12 mouse cellular contexts compared by ENCODE assay signal in the genomic region with DNA sequence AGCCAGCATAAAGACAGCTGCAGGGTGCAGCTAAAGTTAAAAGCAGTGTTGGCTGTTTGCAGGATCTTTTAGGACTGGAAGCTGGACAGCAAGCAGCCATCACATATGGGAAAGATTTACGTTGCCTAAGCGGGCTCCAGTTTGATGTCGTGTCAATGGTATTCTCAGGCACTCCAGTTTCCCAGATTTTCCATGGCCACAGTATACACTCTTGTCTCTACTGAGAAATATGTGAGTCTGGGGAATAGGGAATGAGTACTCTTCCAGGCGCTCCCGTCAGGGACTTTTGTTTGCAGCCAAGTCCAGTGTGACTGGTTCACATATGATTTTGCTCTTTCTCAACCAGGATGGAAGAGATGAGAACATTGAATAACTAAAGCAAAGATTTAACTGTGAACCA.
A peak's percentile ranks its signal among the peaks of the same experiment; 100 is the strongest.
DNase-seq lines count a peak whose midpoint lies in the region; ATAC-seq lines count a peak whose summit lies in the region.
"Had no signal": no experiment of that assay in that cellular context is flagged by ENCODE, and none has a peak within 500 bp of the region (broad histone marks: within the 10 kb centered on the region; RNA-seq: fewer than 3 reads in every experiment).

No protein-coding gene starts in this region.

- no peak overlapping the region for H3K9ac ChIP-seq in kidney, embryonic 15.5 days
- no peak overlapping the region for H3K9ac ChIP-seq in intestine, embryonic 16.5 days (ENCODE audit: low read depth, low read length)
- H3K9ac ChIP-seq: liver, embryonic 13.5 days had no signal

- H3K27ac ChIP-seq in kidney, embryonic 15.5 days, result peak overlapping the region; percentile 74
- peak overlapping the region; percentile 50; the same call in 1 of the 2 replicates for H3K27ac ChIP-seq in intestine, embryonic 16.5 days (ENCODE audit: low read length)
- H3K27ac ChIP-seq: hindbrain, postnatal 0 days; liver, embryonic 13.5 days; midbrain, embryonic 10.5 days had no signal

- no peaks in the 10 kb centered on the region for H3K36me3 ChIP-seq in kidney, embryonic 15.5 days
- no peaks in the 10 kb centered on the region for H3K36me3 ChIP-seq in intestine, embryonic 16.5 days (ENCODE audit: control insufficient read depth, insufficient read depth, low read length)
- H3K36me3 ChIP-seq: liver, embryonic 13.5 days; midbrain, embryonic 10.5 days had no signal

- H3K4me2 ChIP-seq in kidney, embryonic 15.5 days, result no peak overlapping the region
- no peak overlapping the region for H3K4me2 ChIP-seq in intestine, embryonic 16.5 days (ENCODE audit: low read depth, low read length)
- H3K4me2 ChIP-seq: liver, embryonic 13.5 days had no signal

- DNase-seq in kidney, postnatal 25 days, result no peak
- peak; percentile 83 for DNase-seq in NIH3T3 (ENCODE audit: low read depth)
- peak; percentile 29 for DNase-seq in embryo, embryonic 11.5 days (ENCODE audit: low read depth, low spot score)
- DNase-seq in cerebellum, postnatal 36 days, result no peak
- DNase-seq in layer of hippocampus, postnatal 36 days, result no peak
- DNase-seq: cerebellum, adult 18-20 months; liver, embryonic 13.5 days; right cerebral cortex, adult 18-20 months had no signal

- H3K4me3 ChIP-seq in kidney, embryonic 15.5 days (replicated peaks), result no peak overlapping the region
- H3K4me3 ChIP-seq in intestine, embryonic 16.5 days (ENCODE audit: low read length), result no peak overlapping the region
- H3K4me3 ChIP-seq: liver, embryonic 13.5 days; midbrain, embryonic 10.5 days had no signal

- H3K9me3 ChIP-seq in kidney, embryonic 15.5 days (replicated peaks), result no peaks in the 10 kb centered on the region
- H3K9me3 ChIP-seq in intestine, embryonic 16.5 days (ENCODE audit: control insufficient read depth, low read length), result no peaks in the 10 kb centered on the region
- H3K9me3 ChIP-seq: liver, embryonic 13.5 days; midbrain, embryonic 10.5 days had no signal

- no peaks in the 10 kb centered on the region for H3K27me3 ChIP-seq in kidney, embryonic 15.5 days
- no peaks in the 10 kb centered on the region for H3K27me3 ChIP-seq in intestine, embryonic 16.5 days (replicated peaks; ENCODE audit: control insufficient read depth, insufficient read depth, low read length)
- H3K27me3 ChIP-seq: liver, embryonic 13.5 days had no signal

- WGBS in kidney, embryonic 15.5 days, result 53% methylated on average over 5 of the region's 5 CpGs
- 58% methylated on average over 5 of the region's 5 CpGs for WGBS in intestine, embryonic 16.5 days

- H3K4me1 ChIP-seq in kidney, embryonic 15.5 days, result peaks cover 13% of the 10 kb centered on the region
- 0 out of 2 replicates have a peak, but pooled peaks cover 2% of the 10 kb centered on the region for H3K4me1 ChIP-seq in intestine, embryonic 16.5 days (ENCODE audit: control insufficient read depth, insufficient read depth, low read length)
- H3K4me1 ChIP-seq: liver, embryonic 13.5 days; midbrain, embryonic 10.5 days had no signal

- ATAC-seq in kidney, embryonic 15.5 days (replicated peaks; ENCODE audit: low FRiP score), result peak; percentile 54
- peak; percentile 77 for ATAC-seq in intestine, embryonic 16.5 days
- ATAC-seq: hindbrain, postnatal 0 days had no signal

Comparison
In these comparisons a context has a peak if more than half of its experiments do, and no peak if none do; other contexts are left out.
1. DNase-seq: peak in NIH3T3 (single experiment) and embryo, embryonic 11.5 days (single experiment); none in kidney, postnatal 25 days (0 of 2), cerebellum, postnatal 36 days (0 of 2) and layer of hippocampus, postnatal 36 days (0 of 2).